Mouse (Mus musculus): ENCODE measurements around the gene Gnao1. TPM values are rescaled to one million over a fixed set of nuclear protein-coding genes. Genes with fewer than 3 reads are reported as not detected.

The Gnao1 gene
- polyA plus RNA-seq, 1 experiment from 2014 or later = 2.8 TPM

DNA sequence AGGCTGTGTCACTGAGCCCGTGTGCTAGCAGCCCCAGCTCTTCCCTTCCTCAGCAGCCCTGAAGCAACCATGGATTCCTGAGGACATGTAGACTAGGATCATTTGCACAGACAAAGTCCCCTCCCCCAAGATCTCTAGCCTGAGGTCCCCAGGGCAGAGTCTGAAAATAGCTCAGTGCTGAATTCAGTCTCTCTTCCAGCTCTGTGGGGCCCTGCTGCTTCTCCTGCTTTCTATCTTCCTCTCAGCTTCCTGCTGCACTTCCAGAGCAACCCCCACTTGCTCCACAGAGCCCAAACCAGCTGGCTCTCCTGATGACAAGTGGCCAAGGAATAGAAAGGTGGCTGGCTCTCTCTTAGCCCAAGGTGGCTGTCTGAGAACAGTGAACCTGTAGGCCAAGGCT lies 98.8 kb downstream of the Gnao1 start:
- H3K27me3 ChIP-seq (ENCODE audit: insufficient read depth, low read length) = no peaks in the 10 kb centered on the region
- 0 out of 2 replicates have a peak overlapping the region, but pooled peaks have one; percentile 27 for H3K27ac ChIP-seq (ENCODE audit: low read length)
- 0 out of 2 replicates have a peak overlapping the region, but pooled peaks have one; percentile 19 for H3K9ac ChIP-seq (replicated peaks; ENCODE audit: low read length)
- 14% methylated on average over 1 of the region's 1 CpGs for WGBS
- H3K4me2 ChIP-seq (replicated peaks; ENCODE audit: low read depth, low read length) = no peak overlapping the region
- H3K4me3 ChIP-seq (ENCODE audit: low read length) = no peak overlapping the region
- peaks cover 28% of the 10 kb centered on the region for H3K4me1 ChIP-seq (ENCODE audit: insufficient read depth, low read length)
- no peak for ATAC-seq (ENCODE audit: low FRiP score, low TSS enrichment)
- H3K36me3 ChIP-seq (ENCODE audit: insufficient read depth, low read length) = no peaks in the 10 kb centered on the region
- no peaks in the 10 kb centered on the region for H3K9me3 ChIP-seq (ENCODE audit: low read length)

- H3K27ac ChIP-seq (ENCODE audit: low read length) = peak overlapping the region; percentile 74
- H3K4me1 ChIP-seq (ENCODE audit: insufficient read depth, low read length) = peaks cover 28% of the 10 kb centered on the region
- H3K27me3 ChIP-seq (ENCODE audit: insufficient read depth, low read length) = no peaks in the 10 kb centered on the region
- peak; percentile 35; the same call in 1 of the 2 replicates for ATAC-seq (ENCODE audit: low FRiP score, low TSS enrichment)
- H3K9me3 ChIP-seq (ENCODE audit: low read length) = no peaks in the 10 kb centered on the region
- H3K36me3 ChIP-seq (ENCODE audit: insufficient read depth, low read length) = no peaks in the 10 kb centered on the region
- no peak overlapping the region for H3K4me2 ChIP-seq (replicated peaks; ENCODE audit: low read depth, low read length)
- 56% methylated on average over 7 of the region's 7 CpGs for WGBS
- no peak overlapping the region for H3K9ac ChIP-seq (replicated peaks; ENCODE audit: low read length)
- H3K4me3 ChIP-seq (ENCODE audit: low read length) = no peak overlapping the region
These were observed 102.2 kb downstream of the Gnao1 start for GRCm38 (mm10) chr8:93911715-93912555.

GRCm38 (mm10) chr8:93917859-93918421 lies 108.2 kb downstream of the Gnao1 start:
- WGBS = 46% methylated on average over 13 of the region's 13 CpGs
- no peak overlapping the region for H3K4me2 ChIP-seq (replicated peaks; ENCODE audit: low read depth, low read length)
- ATAC-seq (ENCODE audit: low FRiP score, low TSS enrichment) = no peak
- no peaks in the 10 kb centered on the region; the same call in 1 of the 2 replicates for H3K4me1 ChIP-seq (ENCODE audit: insufficient read depth, low read length)
- no peaks in the 10 kb centered on the region for H3K36me3 ChIP-seq (ENCODE audit: insufficient read depth, low read length)
- H3K9me3 ChIP-seq (ENCODE audit: low read length) = no peaks in the 10 kb centered on the region
- H3K4me3 ChIP-seq (ENCODE audit: low read length) = no peak overlapping the region
- no peak overlapping the region for H3K9ac ChIP-seq (replicated peaks; ENCODE audit: low read length)
- H3K27me3 ChIP-seq (ENCODE audit: insufficient read depth, low read length) = no peaks in the 10 kb centered on the region
- H3K27ac ChIP-seq (ENCODE audit: low read length) = no peak overlapping the region

DNA sequence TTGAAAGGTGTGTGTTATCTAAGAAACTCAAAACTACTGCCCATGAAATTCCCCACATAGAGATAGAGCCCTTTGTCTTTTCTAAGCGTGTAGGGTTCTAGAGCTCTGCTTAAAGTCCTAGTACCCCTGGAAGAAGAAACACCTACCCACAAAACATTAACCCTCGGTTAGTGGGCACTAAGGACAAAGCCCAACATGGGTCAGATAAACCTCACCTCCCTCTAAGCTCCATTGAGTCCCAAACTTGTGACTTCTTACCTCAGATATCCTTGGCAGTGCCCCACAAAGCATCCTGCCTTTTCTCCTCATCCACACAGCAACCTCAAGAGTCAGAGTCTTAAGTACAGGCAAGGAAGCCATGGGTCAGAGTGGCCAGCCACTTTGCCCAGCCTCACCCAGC lies 108.8 kb downstream of the Gnao1 start:
- no peak for ATAC-seq (ENCODE audit: low FRiP score, low TSS enrichment)
- H3K27ac ChIP-seq (ENCODE audit: low read length) = no peak overlapping the region
- no peaks in the 10 kb centered on the region for H3K9me3 ChIP-seq (ENCODE audit: low read length)
- no peak overlapping the region for H3K4me2 ChIP-seq (replicated peaks; ENCODE audit: low read depth, low read length)
- WGBS = 81% methylated on average over 2 of the region's 2 CpGs
- no peak overlapping the region for H3K4me3 ChIP-seq (ENCODE audit: low read length)
- no peaks in the 10 kb centered on the region for H3K36me3 ChIP-seq (ENCODE audit: insufficient read depth, low read length)
- H3K9ac ChIP-seq (replicated peaks; ENCODE audit: low read length) = no peak overlapping the region
- no peaks in the 10 kb centered on the region for H3K4me1 ChIP-seq (ENCODE audit: insufficient read depth, low read length)
- no peaks in the 10 kb centered on the region for H3K27me3 ChIP-seq (ENCODE audit: insufficient read depth, low read length)

DNA sequence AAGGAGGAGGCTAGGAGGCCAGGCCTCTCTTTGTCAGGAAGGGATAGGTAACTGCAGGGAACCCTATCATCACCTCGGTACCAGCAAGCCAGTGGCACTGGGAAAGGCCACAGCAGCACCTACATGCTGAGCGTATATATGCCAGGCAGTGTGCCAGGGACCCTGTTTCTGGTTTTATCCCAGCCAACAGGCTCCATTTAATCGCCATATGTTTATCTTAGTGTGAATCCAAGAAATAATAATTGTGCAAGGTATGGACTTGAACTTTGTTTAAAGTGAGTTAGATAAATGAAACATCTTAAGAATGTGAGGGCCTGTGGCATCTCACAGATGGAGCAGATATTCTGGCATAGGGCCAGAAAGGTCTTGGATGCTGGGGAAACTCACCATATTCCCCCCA lies 109.7 kb downstream of the Gnao1 start:
- WGBS = 77% methylated on average over 3 of the region's 3 CpGs
- Histone ChIP-seq H3K4me2 (replicated peaks; ENCODE audit: low read depth, low read length) (no peak overlapping the region), H3K9me3 (ENCODE audit: low read length) (no peaks in the 10 kb centered on the region), H3K36me3 (ENCODE audit: insufficient read depth, low read length) (no peaks in the 10 kb centered on the region), H3K27me3 (ENCODE audit: insufficient read depth, low read length) (no peaks in the 10 kb centered on the region), H3K4me3 (ENCODE audit: low read length) (no peak overlapping the region), H3K9ac (replicated peaks; ENCODE audit: low read length) (no peak overlapping the region), H3K4me1 (ENCODE audit: insufficient read depth, low read length) (no peaks in the 10 kb centered on the region), H3K27ac (ENCODE audit: low read length) (no peak overlapping the region)
- ATAC-seq (ENCODE audit: low FRiP score, low TSS enrichment) = no peak

DNA sequence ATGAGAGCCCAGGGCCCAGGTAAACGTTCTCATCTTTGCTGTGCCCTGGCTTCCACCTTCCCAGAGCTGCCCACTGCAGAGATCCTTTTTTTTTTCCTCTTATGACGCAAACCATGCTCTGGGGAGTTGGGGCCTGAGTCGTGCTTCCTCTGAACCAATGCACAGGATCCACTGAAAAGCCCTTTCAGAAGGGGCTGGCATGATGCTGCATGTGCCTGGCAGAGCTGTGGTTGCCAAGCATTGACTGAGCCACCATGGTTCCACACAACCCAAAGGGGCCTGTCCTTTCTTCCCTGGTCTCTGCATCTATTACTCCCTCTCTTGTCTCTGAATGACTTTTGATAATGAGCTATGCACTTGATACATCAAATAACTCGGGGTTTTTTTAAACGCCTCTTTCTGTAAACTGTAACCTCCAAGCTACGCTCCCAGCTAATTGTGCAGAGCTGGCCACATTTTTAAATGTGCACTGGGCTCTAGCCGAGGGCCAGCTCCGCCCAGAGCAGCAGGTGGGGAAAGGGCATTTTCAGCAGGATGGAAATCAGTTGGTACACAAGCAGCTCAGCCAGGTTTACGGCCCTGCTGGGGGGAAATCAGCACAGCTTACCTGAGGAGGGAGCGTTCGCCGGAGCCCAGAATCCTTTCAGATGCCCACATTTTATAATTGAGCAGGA lies 110.3 kb downstream of the Gnao1 start:
- Histone ChIP-seq H3K9me3 (ENCODE audit: low read length) (no peaks in the 10 kb centered on the region), H3K4me3 (ENCODE audit: low read length) (no peak overlapping the region), H3K36me3 (ENCODE audit: insufficient read depth, low read length) (no peaks in the 10 kb centered on the region), H3K9ac (replicated peaks; ENCODE audit: low read length) (no peak overlapping the region), H3K4me2 (replicated peaks; ENCODE audit: low read depth, low read length) (no peak overlapping the region), H3K27me3 (ENCODE audit: insufficient read depth, low read length) (no peaks in the 10 kb centered on the region), H3K27ac (ENCODE audit: low read length) (no peak overlapping the region), H3K4me1 (ENCODE audit: insufficient read depth, low read length) (no peaks in the 10 kb centered on the region)
- ATAC-seq (ENCODE audit: low FRiP score, low TSS enrichment) = no peak
- 67% methylated on average over 12 of the region's 12 CpGs for WGBS

DNA sequence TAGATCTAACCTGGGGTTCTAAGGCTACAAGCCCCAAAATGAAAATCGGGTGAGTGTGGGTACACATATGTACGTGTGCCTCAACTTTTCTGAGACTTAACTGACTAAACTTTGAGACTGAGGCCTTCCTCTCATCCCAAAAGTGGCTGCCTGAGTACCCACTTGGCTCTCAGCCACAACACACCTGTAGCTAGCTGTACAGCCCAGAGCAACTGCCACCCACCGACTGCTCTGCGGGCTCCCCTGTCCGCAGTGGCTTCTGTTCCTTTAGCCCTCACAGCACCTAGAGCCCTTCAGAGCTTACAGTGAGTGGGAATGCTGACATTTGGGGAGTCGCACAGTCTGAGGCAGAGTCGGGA lies 110.8 kb downstream of the Gnao1 start:
- no peaks in the 10 kb centered on the region for H3K4me1 ChIP-seq (ENCODE audit: insufficient read depth, low read length)
- H3K4me3 ChIP-seq (ENCODE audit: low read length) = no peak overlapping the region

GRCm38 (mm10) chr8:93923897-93924334 lies 114.2 kb downstream of the Gnao1 start:
- H3K9me3 ChIP-seq (ENCODE audit: low read length) = no peaks in the 10 kb centered on the region
- H3K27me3 ChIP-seq (ENCODE audit: insufficient read depth, low read length) = no peaks in the 10 kb centered on the region
- H3K27ac ChIP-seq (ENCODE audit: low read length) = no peak overlapping the region
- no peak overlapping the region for H3K9ac ChIP-seq (replicated peaks; ENCODE audit: low read length)
- WGBS = 77% methylated on average over 7 of the region's 7 CpGs
- ATAC-seq (ENCODE audit: low FRiP score, low TSS enrichment) = no peak
- H3K4me3 ChIP-seq (ENCODE audit: low read length) = no peak overlapping the region
- H3K4me1 ChIP-seq (ENCODE audit: insufficient read depth, low read length) = no peaks in the 10 kb centered on the region
- H3K36me3 ChIP-seq (ENCODE audit: insufficient read depth, low read length) = no peaks in the 10 kb centered on the region
- H3K4me2 ChIP-seq (replicated peaks; ENCODE audit: low read depth, low read length) = no peak overlapping the region

More for the DNA sequence above, 110.8 kb downstream of the Gnao1 start:
- no peak overlapping the region for H3K27ac ChIP-seq (ENCODE audit: low read length)
- no peaks in the 10 kb centered on the region for H3K27me3 ChIP-seq (ENCODE audit: insufficient read depth, low read length)
- no peaks in the 10 kb centered on the region for H3K9me3 ChIP-seq (ENCODE audit: low read length)
- ATAC-seq (ENCODE audit: low FRiP score, low TSS enrichment) = no peak
- WGBS = 77% methylated on average over 7 of the region's 7 CpGs
- no peaks in the 10 kb centered on the region for H3K36me3 ChIP-seq (ENCODE audit: insufficient read depth, low read length)
- no peak overlapping the region for H3K9ac ChIP-seq (replicated peaks; ENCODE audit: low read length)
- no peak overlapping the region for H3K4me2 ChIP-seq (replicated peaks; ENCODE audit: low read depth, low read length)

- 41% methylated on average over 3 of the region's 3 CpGs for WGBS
- no peaks in the 10 kb centered on the region for H3K4me1 ChIP-seq (ENCODE audit: insufficient read depth, low read length)
These were observed 115.7 kb downstream of the Gnao1 start for GRCm38 (mm10) chr8:93925513-93925912.

More at GRCm38 (mm10) chr8:93925513-93925912, 115.7 kb downstream of the Gnao1 start:
- H3K27me3 ChIP-seq (ENCODE audit: insufficient read depth, low read length) = no peaks in the 10 kb centered on the region
- H3K9ac ChIP-seq (replicated peaks; ENCODE audit: low read length) = no peak overlapping the region
- no peaks in the 10 kb centered on the region for H3K36me3 ChIP-seq (ENCODE audit: insufficient read depth, low read length)
- H3K9me3 ChIP-seq (ENCODE audit: low read length) = no peaks in the 10 kb centered on the region
- no peak overlapping the region for H3K4me2 ChIP-seq (replicated peaks; ENCODE audit: low read depth, low read length)
- H3K4me3 ChIP-seq (ENCODE audit: low read length) = no peak overlapping the region
- no peak overlapping the region for H3K27ac ChIP-seq (ENCODE audit: low read length)
- no peak for ATAC-seq (ENCODE audit: low FRiP score, low TSS enrichment)
